In the genomic region with DNA sequence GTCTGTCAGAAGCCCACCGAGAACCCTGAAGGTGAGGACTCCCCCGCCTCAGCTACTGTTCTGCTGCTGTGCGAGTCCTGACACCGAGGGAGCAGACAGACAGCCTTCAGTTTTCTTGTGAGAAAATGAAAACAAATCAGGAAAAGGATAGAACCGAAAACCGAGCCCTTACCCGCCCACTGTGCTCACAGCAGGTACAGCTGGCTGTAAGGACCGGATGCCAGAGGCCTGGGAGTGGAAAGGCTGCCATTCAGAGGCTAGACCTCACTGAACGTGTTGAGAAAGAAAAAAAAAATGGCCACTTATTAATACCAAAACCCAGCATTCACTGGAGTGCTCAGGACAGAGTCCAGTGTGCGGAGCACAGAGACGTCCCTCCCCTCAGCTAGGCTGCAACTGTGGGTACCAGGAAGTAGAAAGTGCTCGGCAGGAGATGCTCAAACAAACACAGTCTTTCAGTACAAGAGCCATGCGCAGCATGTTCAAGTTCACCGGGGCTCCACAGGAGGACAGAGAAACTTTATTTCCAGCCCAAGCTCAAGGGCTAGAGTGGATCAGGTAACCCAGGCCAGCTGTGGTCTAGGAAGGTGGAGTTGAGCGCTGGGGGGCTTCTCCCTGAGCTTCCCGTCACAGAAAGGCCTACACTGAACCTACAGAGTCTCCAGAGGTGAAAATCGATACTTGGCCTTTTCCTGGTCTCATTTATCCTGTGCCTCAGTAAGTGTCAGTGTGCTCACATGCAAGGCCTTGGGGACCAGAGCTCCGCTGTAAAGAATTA, we compare ENCODE assay signal across 9 mouse cellular contexts.
DNase-seq lines count a peak whose midpoint lies in the region; ATAC-seq and TF ChIP-seq lines count a peak whose summit lies in the region.
"Had no signal": no experiment of that assay in that cellular context is flagged by ENCODE, and none has a peak within 500 bp of the region (broad histone marks: within the 10 kb centered on the region; RNA-seq: fewer than 3 reads in every experiment).

No protein-coding gene starts in this region.

- intact Hi-C loops in left cerebral cortex, adult 2 months (cut with DNase I), result no loop called here
- intact Hi-C loops in left cerebral cortex, postnatal 4 days (cut with DNase I), result no loop called here

- H3K4me1 ChIP-seq in hindbrain, embryonic 13.5 days (replicated peaks), result peaks cover 42% of the 10 kb centered on the region
- peaks cover 49% of the 10 kb centered on the region for H3K4me1 ChIP-seq in stomach, embryonic 14.5 days (ENCODE audit: control insufficient read depth, insufficient read depth, low read length)

- no peaks in the 10 kb centered on the region for H3K27me3 ChIP-seq in hindbrain, embryonic 13.5 days
- H3K27me3 ChIP-seq in stomach, embryonic 14.5 days (ENCODE audit: control insufficient read depth, insufficient read depth, low read length), result no peaks in the 10 kb centered on the region

- DNase-seq in left cerebral cortex, adult 2 months (ENCODE audit: extremely low spot score in 1 of 2, low spot score in 2 of 2), result no peak
- DNase-seq in left cerebral cortex, postnatal 4 days, result no peak
- peak; percentile 66 to 69 for DNase-seq in cerebellum, postnatal 14 days
- no peak for DNase-seq in right cerebral cortex, postnatal 25 days
- DNase-seq in frontal cortex, postnatal 14 days (ENCODE audit: low spot score in 2 of 2), result no peak
- DNase-seq: adrenal gland, adult 2 months had no signal

- no peaks in the 10 kb centered on the region for H3K9me3 ChIP-seq in hindbrain, embryonic 13.5 days
- H3K9me3 ChIP-seq in stomach, embryonic 14.5 days (ENCODE audit: control insufficient read depth, low read depth, low read length), result no peaks in the 10 kb centered on the region

- no peak overlapping the region for H3K9ac ChIP-seq in hindbrain, embryonic 13.5 days
- H3K9ac ChIP-seq in stomach, embryonic 14.5 days (replicated peaks; ENCODE audit: low read depth, low read length), result no peak overlapping the region

- no peak overlapping the region for H3K4me3 ChIP-seq in left cerebral cortex, adult 2 months
- no peak overlapping the region for H3K4me3 ChIP-seq in hindbrain, embryonic 13.5 days
- no peak overlapping the region for H3K4me3 ChIP-seq in stomach, embryonic 14.5 days (ENCODE audit: low read depth, low read length)

- 78% methylated on average over 18 of the region's 18 CpGs for WGBS in hindbrain, embryonic 13.5 days
- WGBS in stomach, embryonic 14.5 days, result 65% methylated on average over 18 of the region's 18 CpGs

- TF ChIP-seq CTCF in left cerebral cortex, adult 2 months (IDR thresholded peaks at IDR 0.05), result no peak

- H3K27ac ChIP-seq in left cerebral cortex, adult 2 months, result peak overlapping the region; percentile 42
- H3K27ac ChIP-seq in hindbrain, embryonic 13.5 days, result peak overlapping the region; percentile 67
- H3K27ac ChIP-seq in stomach, embryonic 14.5 days (ENCODE audit: low read length), result peak overlapping the region; percentile 82; the same call in 1 of the 2 replicates

- ATAC-seq in hindbrain, embryonic 13.5 days (ENCODE audit: low FRiP score), result no peak
- ATAC-seq in stomach, embryonic 14.5 days (ENCODE audit: insufficient number of reproducible peaks, insufficient read depth, low FRiP score, low read depth), result no peak
- ATAC-seq: lung, postnatal 0 days had no signal

- no peak overlapping the region for H3K4me2 ChIP-seq in hindbrain, embryonic 13.5 days
- no peak overlapping the region for H3K4me2 ChIP-seq in stomach, embryonic 14.5 days (replicated peaks; ENCODE audit: low read depth, low read length)

- peaks cover 65% of the 10 kb centered on the region for H3K36me3 ChIP-seq in hindbrain, embryonic 13.5 days
- peaks cover 11% of the 10 kb centered on the region; the same call in 1 of the 2 replicates for H3K36me3 ChIP-seq in stomach, embryonic 14.5 days (ENCODE audit: control insufficient read depth, insufficient read depth, low read length)

Comparison
In these comparisons a context has a peak if more than half of its experiments do, and no peak if none do; other contexts are left out.
1. DNase-seq: peak in cerebellum, postnatal 14 days (2 of 2); none in left cerebral cortex, adult 2 months (0 of 2), left cerebral cortex, postnatal 4 days (single experiment), right cerebral cortex, postnatal 25 days (single experiment) and frontal cortex, postnatal 14 days (0 of 2).
2. Peak in every context shown above with its lines, with median percentiles within 50 percentile points of each other: H3K27ac ChIP-seq.